Mouse (Mus musculus) spleen, adult 2 months (tissue): ENCODE results near the gene Cnga4.

Experiments used
- CTCF ChIP-seq: fragments of 200-500 bp; IDR thresholded peaks from 2 replicates; pipeline ENCODE4 v1.5.1; 2011; ENCODE audit warnings: mild to moderate bottlenecking, inconsistent platforms; ENCODE audit not compliant: insufficient read depth, insufficient read length, insufficient replicate concordance; ENCODE audit errors: extremely low read depth
- POLR2A ChIP-seq: fragments of 200-500 bp; IDR thresholded peaks from 2 replicates; pipeline ENCODE4 v1.6.1; 2011; ENCODE audit warnings: low read depth, low read length, inconsistent platforms

DNA sequence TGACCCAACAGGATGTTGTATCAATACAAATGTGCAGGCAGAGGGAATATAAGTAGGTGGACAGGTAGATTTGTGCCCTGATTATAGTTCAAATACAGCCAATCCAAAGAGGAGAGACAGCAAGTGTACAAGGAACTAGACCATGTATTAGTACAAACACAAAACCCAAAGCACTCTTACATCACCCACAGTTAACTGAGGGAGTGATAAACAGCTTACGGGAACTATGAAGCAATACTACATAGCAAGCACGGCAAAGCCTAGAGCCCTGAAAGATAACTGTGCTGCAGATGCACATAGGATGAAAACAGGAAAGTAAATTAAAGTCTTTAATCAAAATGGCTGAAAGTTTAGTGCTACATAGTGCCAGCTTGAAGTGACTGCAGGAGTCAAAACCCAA is 16.7 kb upstream of the Cnga4 start:
- no peak for TF ChIP-seq POLR2A
- no peak for TF ChIP-seq CTCF
